Mouse (Mus musculus) naive thymus-derived CD4-positive, alpha-beta T cell, adult 5 months (primary cell): Measurements from ENCODE around the gene Tmem40. TPM values are rescaled to one million over a fixed set of nuclear protein-coding genes. Genes with fewer than 3 reads are reported as not detected.

Source experiments
- polyA plus RNA-seq: library from polyadenylated mRNA; unstranded; fragments of 100-300 nt; shearing (Covaris generic); gene quantifications from one replicate; pipeline ENCODE4 v1.2.1, GENCODE M21; 2017

The Tmem40 gene
- polyA plus RNA-seq = not detected

GRCm38 (mm10) chr6:115761995-115762756 lies at the start of gene Tmem40:
Tmem40 (minus strand) TSS chr6:115762410.

GRCm38 (mm10) chr6:115808488-115809231 lies 46.5 kb upstream of the Tmem40 start, which contains the start of gene Rpl32:
Rpl32 (minus strand) TSS chr6:115808747.

GRCm38 (mm10) chr6:115774501-115774921 lies 12.3 kb upstream of the Tmem40 start, which contains the start of gene Cand2:
Cand2 (plus strand) TSS chr6:115774538.

Other genes with a start within 250 kb of the Tmem40 start
- gene Tsen2, start 217.7 kb downstream of the Tmem40 start, polyA plus RNA-seq = 6.3 TPM
- gene Mkrn2os, start 169.8 kb downstream of the Tmem40 start, polyA plus RNA-seq = not detected
- 36.3 TPM for gene Mkrn2, start 160.5 kb downstream of the Tmem40 start, polyA plus RNA-seq
- gene Raf1, start 85.8 kb downstream of the Tmem40 start, polyA plus RNA-seq = 117 TPM
- gene Cand2, start 12.1 kb upstream of the Tmem40 start, polyA plus RNA-seq = 4.1 TPM
- gene Rpl32, start 46.3 kb upstream of the Tmem40 start, polyA plus RNA-seq = 4,246 TPM
- gene Efcab12, start 76.0 kb upstream of the Tmem40 start, polyA plus RNA-seq = not detected
- 11.1 TPM for gene Mbd4, start 91.0 kb upstream of the Tmem40 start, polyA plus RNA-seq
- 0.96 TPM for gene Ift122, start 91.1 kb upstream of the Tmem40 start, polyA plus RNA-seq
- not detected for gene Rho, start 169.3 kb upstream of the Tmem40 start, polyA plus RNA-seq
- gene H1foo, start 182.5 kb upstream of the Tmem40 start, polyA plus RNA-seq = not detected
- gene Plxnd1, start 232.6 kb upstream of the Tmem40 start, polyA plus RNA-seq = 1.2 TPM